Mouse (Mus musculus): ENCODE measurements at regions not wholly inside any gene's neighbourhood (a gene's known extent, or its start where the extent isn't known, plus 50 kb on each side); places are given as distances from the start of the nearest gene placed in this dataset.

DNA sequence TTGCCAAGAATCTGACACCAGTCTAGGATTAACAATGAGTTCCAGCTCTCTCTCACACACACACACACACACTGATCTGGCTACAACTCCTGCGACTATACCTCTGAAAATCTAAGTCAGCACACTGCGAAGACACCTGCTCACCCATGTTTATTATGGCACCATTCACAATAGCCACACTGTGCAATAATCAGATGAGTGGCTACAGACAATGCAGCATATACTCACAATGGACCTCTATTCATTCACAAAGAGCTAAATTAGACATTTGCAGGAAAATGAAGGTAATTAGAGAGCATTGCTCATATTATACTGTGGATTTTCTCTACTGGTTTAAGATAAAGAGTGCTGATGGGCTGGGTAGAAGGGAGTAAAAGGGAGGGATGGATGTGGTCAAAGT is 116.3 kb downstream of the Rbm46 start:
- TF ChIP-seq CTCF (IDR thresholded peaks at IDR 0.05; ENCODE audit: control insufficient read depth, insufficient read depth, insufficient replicate concordance, low read depth, low read length), result no peak
- no peak for TF ChIP-seq POLR2A (IDR thresholded peaks at IDR 0.05; ENCODE audit: control insufficient read depth, low read depth, low read length)

All from testis, adult 2 months (tissue).